Mouse (Mus musculus) liver, embryonic 14.5 days (tissue): ENCODE results near the gene Zfp651. TPM values are rescaled to one million over a fixed set of nuclear protein-coding genes. Genes with fewer than 3 reads are reported as not detected.
A peak's percentile ranks its signal among the peaks of the same experiment; 100 is the strongest.

Experiments
- ATAC-seq: fragments of 200-750 bp; cut with Nextera tagmentation; 2 replicates; pipeline ENCODE4 v1.8.0; 2017; ENCODE audit warnings: moderate number of reproducible peaks, mild to moderate bottlenecking, moderate library complexity; ENCODE audit not compliant: insufficient read depth
- DNase-seq, 3 experiments: peaks; one replicate each; pipeline ENCODE4 v3.0.0-alpha.2; 2012 to 2013; ENCODE audit warnings: low read depth in 3 of 3, low spot score in 3 of 3
- H3K27ac ChIP-seq: fragments of 300-500 bp; sonication (generic); 2 replicates; pipeline ENCODE4 v1.5.1; 2014; ENCODE audit warnings: moderate library complexity, mild to moderate bottlenecking, control low read depth, inconsistent platforms
- H3K27me3 ChIP-seq: fragments of 300-500 bp; sonication (generic); 2 replicates; pipeline ENCODE4 v1.6.1; 2014; ENCODE audit warnings: mild to moderate bottlenecking, low read length, moderate library complexity; ENCODE audit not compliant: control insufficient read depth, insufficient read depth
- H3K36me3 ChIP-seq: fragments of 300-500 bp; sonication (generic); replicated peaks from 2 replicates; pipeline ENCODE4 v1.6.1; 2014; ENCODE audit warnings: low read depth; ENCODE audit not compliant: control insufficient read depth, insufficient read depth
- H3K4me1 ChIP-seq, 2 experiments: fragments of 200-500 bp in 1 of 2; fragments of 300-500 bp in 1 of 2; sonication (generic) in 1 of 2; replicated peaks; 2 replicates each; pipeline ENCODE4 v1.6.1; 2012 to 2014; ENCODE audit warnings: antibody characterized with exemption in 1 of 2, inconsistent platforms in 1 of 2, low read length in 1 of 2; ENCODE audit not compliant: control insufficient read depth in 2 of 2, insufficient read depth in 2 of 2
- H3K4me2 ChIP-seq: fragments of 300-500 bp; sonication (generic); 2 replicates; pipeline ENCODE4 v1.6.1; 2014; ENCODE audit warnings: low read depth, mild to moderate bottlenecking, control low read depth, moderate library complexity
- H3K4me3 ChIP-seq, 2 experiments: fragments of 200-500 bp in 1 of 2; fragments of 300-500 bp in 1 of 2; sonication (generic) in 1 of 2; 2 replicates each; pipeline ENCODE4 v1.5.1; 2012 to 2014; ENCODE audit warnings: low read depth in 2 of 2, low read length in 2 of 2, mild to moderate bottlenecking in 2 of 2, control low read depth in 1 of 2, inconsistent platforms in 1 of 2, moderate library complexity in 1 of 2; ENCODE audit not compliant: insufficient read depth in 1 of 2
- H3K9ac ChIP-seq: fragments of 300-500 bp; sonication (generic); replicated peaks from 2 replicates; pipeline ENCODE4 v1.6.1; 2014; ENCODE audit warnings: mild to moderate bottlenecking, control low read depth, moderate library complexity
- H3K9me3 ChIP-seq: fragments of 300-500 bp; sonication (generic); 2 replicates; pipeline ENCODE4 v1.6.1; 2016; ENCODE audit warnings: low read length, mixed read lengths; ENCODE audit not compliant: control insufficient read depth
- CTCF ChIP-seq: IDR thresholded peaks from 2 replicates; pipeline ENCODE4 v1.5.1; 2016; ENCODE audit warnings: antibody characterized with exemption, low read depth, control low read depth
- EP300 ChIP-seq: IDR thresholded peaks from 2 replicates; pipeline ENCODE4 v1.6.1; 2016; ENCODE audit warnings: antibody characterized with exemption, low read depth
- WGBS: fragments of 180-500 bp; shearing (Covaris S2); extraction: QIAGEN DNeasy Blood & Tissue Kit; methylation state at CpG from one replicate; pipeline ENCODE4 v1.1.7; 2014; ENCODE audit not compliant: insufficient replicate concordance; 5-methylcytosine and 5-hydroxymethylcytosine counted together
- polyA plus RNA-seq, 2 experiments: library from polyadenylated mRNA; depleted of rRNA in 1 of 2; stranded (reverse) in 1 of 2; unstranded in 1 of 2; fragments of >200 nt; fragmentation: Nextera tagmentation in 1 of 2; extraction: Ambion mirVana in 1 of 2; gene quantifications; 2 replicates each; pipeline versions ENCODE4 v1.2.1 to v1.2.3; 2012 to 2014

Gene Zfp651
- 1.8 and 2.3 TPM in 2 replicates for polyA plus RNA-seq (2012; rRNA removed)
- 0.52 and 0.75 TPM in 2 replicates for polyA plus RNA-seq (2014; fragmentation: Nextera tagmentation; extraction: Ambion mirVana)

DNA sequence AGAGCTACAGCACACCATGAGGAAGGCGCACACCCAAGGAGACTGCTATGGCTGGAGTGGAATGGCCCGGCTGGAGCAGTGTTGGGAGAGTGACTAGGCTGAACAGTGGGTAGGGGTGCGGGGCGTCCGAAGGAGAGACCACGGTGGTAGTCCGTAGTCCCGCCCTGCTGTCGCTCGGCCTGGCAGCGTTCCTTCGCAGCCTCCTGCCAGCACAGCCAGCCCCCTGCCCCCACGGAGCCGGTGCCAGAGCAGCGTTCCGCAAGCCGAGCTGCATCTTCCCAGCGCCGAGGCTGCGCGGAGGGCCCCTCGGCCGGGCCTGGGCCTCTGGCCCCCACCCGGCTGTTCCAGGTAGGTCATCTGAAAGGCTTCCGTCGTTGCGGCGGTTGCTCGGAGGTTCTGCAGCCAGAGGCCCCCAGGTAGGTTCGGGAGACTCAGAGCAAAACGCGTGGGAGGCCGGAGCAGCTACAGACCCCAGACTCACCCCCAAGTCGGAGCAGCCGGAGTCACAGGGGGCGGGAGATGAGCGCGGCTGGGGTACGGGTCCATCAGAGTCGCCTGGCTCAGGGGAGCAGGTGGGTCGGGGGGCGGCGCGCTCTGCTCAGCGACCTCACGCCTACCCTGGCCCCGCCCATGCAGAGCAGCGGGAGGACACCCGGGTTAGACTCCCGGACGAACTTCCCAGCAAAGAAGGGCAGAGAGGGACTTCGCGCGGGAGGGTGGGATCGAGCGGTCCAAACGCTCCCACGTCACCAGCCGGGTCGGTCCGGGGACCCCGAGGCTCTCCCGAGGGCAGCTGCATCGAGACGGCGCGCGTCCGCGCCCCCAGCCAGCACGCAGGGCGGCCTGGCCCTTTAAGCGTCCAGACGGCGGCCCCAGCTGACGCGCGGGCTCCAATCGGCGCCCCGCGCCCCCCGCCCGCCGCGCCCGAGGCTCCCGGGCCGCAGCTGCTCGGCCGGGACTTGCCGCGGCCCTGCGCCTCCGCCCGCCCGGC, at the start of gene Zfp651:
Gene Zfp651, plus strand, starts transcription at position 240 of the 991 bp plus-strand sequence.
- Histone ChIP-seq H3K36me3 (peaks cover 18% of the 10 kb centered on the region), H3K27ac (no peak within 1 kb of the TSS), H3K4me1 (0 out of 4 replicates have a peak, but pooled peaks cover 0 to 3% of the 10 kb centered on the region in 2 experiments), H3K9ac (peak within 1 kb of the TSS; percentile 32), H3K4me2 (peak within 1 kb of the TSS; percentile 64), H3K4me3 (peak within 1 kb of the TSS; percentile 46 to 56), H3K27me3 (peaks cover 33% of the 10 kb centered on the region), H3K9me3 (no peaks in the 10 kb centered on the region)
- under 1% methylated on average over 89 of the region's 97 CpGs for WGBS
- DNase-seq (no peak), ATAC-seq (peak; percentile 29)
- no peak for TF ChIP-seq EP300
- no peak for TF ChIP-seq CTCF

DNA sequence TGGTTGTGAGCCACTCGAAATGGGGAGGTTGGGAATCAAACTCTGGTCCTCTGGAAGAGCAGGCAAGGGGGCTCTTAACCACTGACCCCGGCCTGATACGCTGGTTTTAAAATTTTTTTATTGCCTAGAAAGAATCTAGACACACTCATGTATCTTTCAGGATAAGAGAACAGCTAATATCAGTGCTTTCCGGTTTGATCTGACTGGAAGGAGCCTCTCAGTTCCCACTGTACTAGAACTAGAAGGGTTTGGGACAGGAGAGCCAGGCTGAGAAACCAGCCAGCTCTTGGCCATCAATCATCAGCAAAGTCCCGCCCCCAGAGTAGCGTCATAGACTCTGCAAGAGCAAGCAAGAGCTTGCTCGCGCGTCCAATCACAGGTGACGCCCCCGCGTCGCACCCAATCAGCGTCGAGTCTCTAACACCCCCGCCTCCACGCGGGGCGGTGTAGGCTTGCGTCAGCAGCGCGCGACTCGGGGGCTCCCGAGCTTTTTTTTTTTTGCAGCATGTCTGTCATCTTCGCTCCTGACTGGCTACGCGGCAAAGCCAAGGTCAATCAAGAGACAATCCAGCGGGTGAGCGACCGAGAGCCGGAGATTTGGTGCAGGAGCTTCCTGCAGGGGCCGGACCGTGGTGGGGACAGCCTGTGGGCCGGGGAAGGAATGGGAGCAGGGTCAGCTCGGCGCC, 49.1 kb upstream of the Zfp651 start, which contains the start of gene Ss18l2:
Gene Ss18l2, plus strand, starts transcription at position 432 of the 686 bp plus-strand sequence.
- H3K4me2 ChIP-seq = peak within 1 kb of the TSS; percentile 75
- H3K9ac ChIP-seq = peak within 1 kb of the TSS; percentile 95
- peak within 1 kb of the TSS; percentile 93 to 95 for H3K4me3 ChIP-seq
- peak within 1 kb of the TSS; percentile 91 for H3K27ac ChIP-seq
- H3K4me1 ChIP-seq = peaks cover 26 to 35% of the 10 kb centered on the region in 2 experiments
- peaks cover 6% of the 10 kb centered on the region for H3K36me3 ChIP-seq
- peak; percentile 99 for DNase-seq
- peak; percentile 90 for ATAC-seq
- TF ChIP-seq CTCF (no peak), EP300 (no peak)
- no peaks in the 10 kb centered on the region for H3K9me3 ChIP-seq
- H3K27me3 ChIP-seq = no peaks in the 10 kb centered on the region
- 4% methylated on average over 37 of the region's 37 CpGs for WGBS

DNA sequence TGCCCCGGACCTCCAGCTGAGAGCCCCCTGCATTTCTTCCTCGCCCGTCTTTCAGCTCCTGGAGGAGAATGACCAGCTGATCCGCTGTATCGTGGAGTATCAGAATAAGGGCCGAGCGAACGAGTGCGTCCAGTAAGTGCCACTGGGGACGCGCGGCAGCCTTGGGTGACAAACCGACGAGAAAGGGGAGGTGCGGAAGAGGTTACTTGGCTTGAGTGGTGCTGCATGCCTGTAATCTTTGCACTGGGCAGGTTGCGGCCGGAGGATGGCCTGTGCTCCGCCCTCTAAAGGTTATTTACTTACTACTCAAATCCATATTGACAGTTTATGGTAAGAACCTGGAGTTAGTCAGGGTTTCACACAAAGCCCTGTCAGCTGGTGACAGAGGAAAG, 48.5 kb upstream of the Zfp651 start:
- peak in 1 of 3 experiments; percentile 47 for DNase-seq
- Histone ChIP-seq H3K4me2 (peak overlapping the region; percentile 75), H3K4me1 (peaks cover 23 to 31% of the 10 kb centered on the region in 2 experiments), H3K27me3 (no peaks in the 10 kb centered on the region), H3K27ac (peak overlapping the region; percentile 91), H3K9ac (peak overlapping the region; percentile 95), H3K9me3 (no peaks in the 10 kb centered on the region), H3K4me3 (peak overlapping the region; percentile 93 to 95), H3K36me3 (peaks cover 6% of the 10 kb centered on the region)
- WGBS = 0% methylated on average over 18 of the region's 18 CpGs
- ATAC-seq = peak; percentile 67
- TF ChIP-seq CTCF = peak; percentile 34
- no peak for TF ChIP-seq EP300

DNA sequence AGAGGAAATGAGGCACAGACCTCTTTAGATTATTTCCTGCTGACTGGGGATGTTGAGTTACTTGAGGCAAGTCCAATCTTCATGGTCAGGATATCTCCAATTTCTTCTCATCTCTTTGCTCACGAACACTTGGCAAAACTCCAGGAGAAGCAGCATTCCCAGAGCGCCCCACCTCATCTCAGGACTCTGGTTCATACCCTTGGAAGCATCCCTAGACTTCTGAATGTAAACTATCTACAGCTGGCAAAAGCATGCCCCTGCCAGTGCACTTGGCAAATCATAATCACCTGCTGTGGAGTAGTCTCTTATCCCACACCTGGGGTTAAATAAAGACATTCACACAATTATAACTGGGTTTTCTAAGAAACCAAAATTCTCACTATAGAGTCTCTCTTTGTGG, 42.1 kb upstream of the Zfp651 start:
- ATAC-seq (no peak), DNase-seq (no peak)
- Histone ChIP-seq H3K4me3 (no peak overlapping the region), H3K36me3 (peaks cover 6% of the 10 kb centered on the region), H3K27me3 (no peaks in the 10 kb centered on the region), H3K27ac (no peak overlapping the region), H3K9ac (no peak overlapping the region), H3K4me1 (peaks cover 4 to 16% of the 10 kb centered on the region in 2 experiments), H3K9me3 (no peaks in the 10 kb centered on the region), H3K4me2 (no peak overlapping the region)
- TF ChIP-seq CTCF = no peak
- 66% methylated on average over 2 of the region's 2 CpGs for WGBS
